Mouse (Mus musculus) intestine, postnatal 0 days (tissue): ENCODE data around the gene Tub. TPM values are rescaled to one million over a fixed set of nuclear protein-coding genes. Genes with fewer than 3 reads are reported as not detected.
A peak's percentile ranks its signal among the peaks of the same experiment; 100 is the strongest.

Source experiments
- ATAC-seq: fragments of 200-750 bp; cut with Nextera tagmentation; 2 replicates; pipeline ENCODE4 v1.8.0; 2017; ENCODE audit warnings: mild to moderate bottlenecking, moderate TSS enrichment, moderate library complexity
- H3K27ac ChIP-seq: fragments of 300-500 bp; sonication (generic); 2 replicates; pipeline ENCODE4 v1.5.1; 2014; ENCODE audit warnings: mild to moderate bottlenecking, low read depth, low read length, moderate library complexity
- H3K27me3 ChIP-seq: fragments of 300-500 bp; sonication (generic); replicated peaks from 2 replicates; pipeline ENCODE4 v1.6.1; 2014; ENCODE audit warnings: low read length, mixed read lengths; ENCODE audit not compliant: control insufficient read depth, insufficient read depth
- H3K36me3 ChIP-seq: fragments of 300-500 bp; sonication (generic); 2 replicates; pipeline ENCODE4 v1.6.1; 2014; ENCODE audit warnings: mild to moderate bottlenecking, moderate library complexity; ENCODE audit not compliant: control insufficient read depth, insufficient read depth
- H3K4me1 ChIP-seq: fragments of 300-500 bp; sonication (generic); replicated peaks from 2 replicates; pipeline ENCODE4 v1.6.1; 2014; ENCODE audit warnings: antibody characterized with exemption, low read length, mixed read lengths; ENCODE audit not compliant: control insufficient read depth, insufficient read depth
- H3K4me2 ChIP-seq: fragments of 300-500 bp; sonication (generic); replicated peaks from 2 replicates; pipeline ENCODE4 v1.6.1; 2014; ENCODE audit warnings: low read depth, mild to moderate bottlenecking, moderate library complexity
- H3K4me3 ChIP-seq: fragments of 300-500 bp; sonication (generic); 2 replicates; pipeline ENCODE4 v1.5.1; 2014; ENCODE audit warnings: low read depth, low read length
- H3K9ac ChIP-seq: fragments of 300-500 bp; sonication (generic); 2 replicates; pipeline ENCODE4 v1.6.1; 2014; ENCODE audit warnings: mild to moderate bottlenecking, low read depth, low read length
- H3K9me3 ChIP-seq: fragments of 300-500 bp; sonication (generic); 2 replicates; pipeline ENCODE4 v1.6.1; 2016; ENCODE audit warnings: mixed run types; ENCODE audit not compliant: control insufficient read depth
- CTCF ChIP-seq: sonication (generic); IDR thresholded peaks from 2 replicates; pipeline ENCODE4 v1.5.1; 2016; ENCODE audit warnings: low read depth, mild to moderate bottlenecking, control low read depth, antibody characterized with exemption, moderate library complexity
- WGBS: fragments of 180-500 bp; shearing (Covaris S2); extraction: QIAGEN DNeasy Blood & Tissue Kit; methylation state at CpG from one replicate; pipeline ENCODE4 v1.1.7; 2014; 5-methylcytosine and 5-hydroxymethylcytosine counted together
- polyA plus RNA-seq: library from polyadenylated mRNA; unstranded; fragments of >200 nt; fragmentation: Nextera tagmentation; extraction: Ambion mirVana; gene quantifications from 2 replicates; pipeline ENCODE4 v1.2.1, GENCODE M21; 2015

Tub gene
- polyA plus RNA-seq, result 1.1 and 1.4 TPM in 2 replicates

DNA sequence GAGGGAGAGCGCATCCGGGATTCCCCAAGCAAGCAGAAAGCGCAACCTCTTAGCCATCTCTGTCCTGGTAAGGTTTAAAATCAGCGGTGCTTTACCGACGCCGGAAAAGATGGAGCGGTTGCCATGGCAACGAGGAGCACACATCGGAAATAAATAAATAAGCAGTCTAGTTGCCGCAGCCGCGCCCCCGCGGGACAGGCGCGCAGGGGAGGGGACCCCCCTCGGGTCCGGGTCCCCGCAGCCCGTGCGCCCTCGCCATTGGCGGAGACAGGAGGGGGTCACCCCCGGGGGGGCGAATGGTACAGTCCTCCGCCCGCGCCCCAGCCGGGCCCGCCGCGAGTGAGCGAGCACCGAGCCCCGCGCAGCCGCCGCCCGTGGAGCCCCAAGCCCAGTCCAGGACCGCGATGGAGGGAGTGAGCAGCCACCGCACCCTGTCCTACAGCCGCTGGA is at the start of gene Tub:
Gene Tub (plus strand): TSS at position 27 of the 450 bp plus-strand sequence.
- peaks cover 33% of the 10 kb centered on the region for H3K27me3 ChIP-seq
- H3K4me3 ChIP-seq, result peak within 1 kb of the TSS; percentile 38
- ATAC-seq, result no peak
- no peaks in the 10 kb centered on the region for H3K36me3 ChIP-seq
- H3K27ac ChIP-seq, result no peak within 1 kb of the TSS
- H3K4me2 ChIP-seq, result peak within 1 kb of the TSS; percentile 63
- H3K9me3 ChIP-seq, result no peaks in the 10 kb centered on the region
- WGBS, result 1% methylated on average over 43 of the region's 44 CpGs
- TF ChIP-seq CTCF, result no peak
- H3K4me1 ChIP-seq, result no peaks in the 10 kb centered on the region
- no peak within 1 kb of the TSS for H3K9ac ChIP-seq

DNA sequence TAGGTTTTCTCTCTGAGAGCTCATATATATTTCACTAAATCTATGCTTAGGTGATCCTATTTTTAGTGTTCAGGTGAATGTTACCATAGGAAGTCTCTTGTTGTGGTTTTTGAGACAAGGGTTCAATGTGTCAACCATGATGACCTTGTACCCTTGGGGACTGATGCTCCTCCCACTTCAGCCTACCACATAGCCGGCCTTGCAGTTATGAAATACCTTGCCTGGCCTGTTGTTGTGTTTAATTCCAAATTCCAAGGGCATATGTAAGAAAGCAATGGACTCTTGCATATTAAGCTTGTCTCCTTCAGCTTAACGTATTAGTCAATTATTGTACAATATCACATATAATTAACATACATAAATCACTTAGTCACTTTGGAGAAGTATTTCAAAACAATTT is 46.2 kb upstream of the Tub start:
- no peaks in the 10 kb centered on the region for H3K9me3 ChIP-seq
- no peak overlapping the region for H3K4me3 ChIP-seq
- WGBS, result 70% methylated on average over 2 of the region's 2 CpGs
- H3K9ac ChIP-seq, result no peak overlapping the region
- H3K4me2 ChIP-seq, result no peak overlapping the region
- no peaks in the 10 kb centered on the region for H3K36me3 ChIP-seq
- no peak for ATAC-seq
- no peaks in the 10 kb centered on the region for H3K27me3 ChIP-seq
- H3K27ac ChIP-seq, result no peak overlapping the region
- no peaks in the 10 kb centered on the region for H3K4me1 ChIP-seq
- no peak for TF ChIP-seq CTCF

DNA sequence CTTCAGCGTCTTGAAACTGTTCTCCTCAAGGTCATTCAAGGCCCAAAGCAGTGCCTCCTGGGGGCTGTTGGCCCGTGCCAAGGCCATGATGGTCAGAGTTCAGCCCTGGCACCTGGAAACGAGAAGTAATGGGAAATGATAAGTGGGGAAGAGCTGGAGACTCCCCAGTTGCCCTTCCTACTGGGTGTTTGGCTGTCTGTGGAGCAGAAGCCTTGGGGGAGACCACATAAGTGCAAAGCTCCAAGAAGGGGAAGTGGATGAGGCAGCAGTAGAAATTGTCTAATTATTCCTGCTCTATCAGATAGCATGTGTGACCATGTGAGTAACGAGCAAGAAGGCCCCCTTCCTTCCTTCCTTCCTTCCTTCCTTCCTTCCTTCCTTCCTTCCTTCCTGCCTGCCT is 23.1 kb upstream of the Tub start:
- Histone ChIP-seq H3K4me2 (no peak overlapping the region), H3K27me3 (no peaks in the 10 kb centered on the region), H3K36me3 (no peaks in the 10 kb centered on the region), H3K27ac (no peak overlapping the region), H3K4me3 (no peak overlapping the region), H3K4me1 (no peaks in the 10 kb centered on the region), H3K9me3 (no peaks in the 10 kb centered on the region), H3K9ac (no peak overlapping the region)
- TF ChIP-seq CTCF, result no peak
- ATAC-seq, result no peak
- WGBS, result 65% methylated on average over 4 of the region's 4 CpGs

DNA sequence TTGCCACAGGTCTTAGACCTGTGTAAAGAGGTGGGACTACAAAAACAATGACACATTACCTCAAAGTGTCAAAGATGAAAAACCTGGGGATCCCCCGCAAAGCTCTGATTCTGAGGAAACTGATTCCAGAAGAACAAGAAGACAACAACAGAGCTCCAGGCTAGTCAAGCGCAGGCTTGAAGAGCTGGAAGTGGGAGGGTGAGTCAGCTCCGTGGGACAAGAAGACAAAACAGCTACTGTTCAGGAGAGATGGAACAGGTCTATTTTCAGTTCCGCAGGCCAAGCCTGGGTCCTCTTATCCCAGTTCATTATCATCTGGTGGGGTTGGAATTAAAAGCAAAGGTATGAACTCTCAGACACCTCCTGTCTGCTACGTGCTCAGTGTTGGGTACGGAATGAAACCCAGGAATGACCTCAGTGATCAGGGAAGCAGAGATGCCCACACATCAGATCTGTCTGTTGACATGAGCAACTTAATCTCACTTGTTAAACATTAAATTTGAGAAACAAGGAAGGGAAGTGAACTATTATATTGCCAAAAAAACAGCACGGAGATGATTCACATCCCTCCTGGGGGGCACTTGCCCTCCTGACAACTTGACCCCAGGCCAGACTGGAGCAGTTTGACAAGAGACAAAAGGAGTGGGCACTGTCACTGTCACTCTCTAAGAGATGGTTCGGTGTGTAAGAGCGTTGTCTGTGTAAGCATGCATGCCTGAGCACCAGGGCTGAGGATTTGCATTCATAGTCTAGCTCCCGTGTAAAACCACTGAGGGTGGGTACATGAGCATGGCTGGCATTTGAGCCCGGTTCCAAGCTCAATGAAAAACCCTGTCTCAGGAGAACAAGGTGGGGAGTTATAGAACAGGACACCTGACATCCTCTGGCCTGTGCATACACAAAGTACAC is 21.6 kb upstream of the Tub start:
- Histone ChIP-seq H3K9ac (no peak overlapping the region), H3K36me3 (no peaks in the 10 kb centered on the region), H3K4me2 (no peak overlapping the region), H3K4me1 (no peaks in the 10 kb centered on the region), H3K27ac (no peak overlapping the region), H3K9me3 (no peaks in the 10 kb centered on the region), H3K27me3 (no peaks in the 10 kb centered on the region), H3K4me3 (no peak overlapping the region)
- 72% methylated on average over 11 of the region's 11 CpGs for WGBS
- no peak for TF ChIP-seq CTCF
- ATAC-seq, result no peak

DNA sequence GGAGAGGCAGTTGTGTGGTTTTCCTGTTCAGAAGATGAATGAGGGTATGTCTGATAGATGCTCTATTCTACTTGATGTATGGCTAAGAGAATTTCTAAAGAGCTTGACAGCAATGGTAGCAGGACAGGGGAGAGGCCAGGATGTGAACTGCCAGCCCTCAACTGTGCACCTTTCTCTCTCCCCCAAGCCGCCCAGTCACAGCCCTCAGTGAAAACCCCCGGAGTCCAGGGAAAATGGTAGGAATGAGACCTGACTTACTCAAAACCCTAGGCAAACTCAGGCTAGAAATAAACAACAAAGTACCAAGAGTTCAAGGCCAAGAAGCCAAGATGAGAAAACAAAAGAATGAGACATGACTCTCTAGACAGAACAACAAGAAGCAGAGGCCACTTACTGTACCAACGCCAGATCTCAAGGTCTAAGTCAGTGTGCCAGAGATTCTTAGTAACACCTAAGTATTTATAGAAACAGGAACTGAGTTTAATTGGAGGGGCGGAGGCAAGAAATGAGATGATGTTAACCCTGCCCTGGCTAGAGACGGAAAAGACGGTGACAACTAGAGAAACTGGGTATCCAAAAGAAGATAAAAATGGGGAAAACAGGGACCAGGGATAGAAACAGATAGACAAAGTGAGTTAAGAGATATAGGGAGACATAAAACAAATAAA is 20.3 kb upstream of the Tub start, which contains the start of gene Nlrp10:
Gene Nlrp10 (minus strand): TSS at position 453 of the 668 bp plus-strand sequence.
- Histone ChIP-seq H3K4me2 (no peak within 1 kb of the TSS), H3K27me3 (no peaks in the 10 kb centered on the region), H3K9me3 (no peaks in the 10 kb centered on the region), H3K9ac (no peak within 1 kb of the TSS), H3K4me1 (no peaks in the 10 kb centered on the region), H3K4me3 (no peak within 1 kb of the TSS), H3K36me3 (no peaks in the 10 kb centered on the region), H3K27ac (no peak within 1 kb of the TSS)
- WGBS, result 68% methylated on average over 6 of the region's 6 CpGs
- no peak for TF ChIP-seq CTCF
- ATAC-seq, result no peak
